Mouse (Mus musculus) layer of hippocampus, adult 8-10 months (tissue): ENCODE data around the gene Gimap8. TPM values are rescaled to one million over a fixed set of nuclear protein-coding genes. Genes with fewer than 3 reads are reported as not detected.
"Not testable (repeated sequence)": the region's sequence is repeated elsewhere in the genome, so short reads cannot be mapped to it uniquely, and the experiment has no call there.

Source experiments
- DNase-seq, 2 experiments: peaks; one replicate each; pipeline ENCODE4 v3.0.0; 2022; ENCODE audit warnings: low spot score in 2 of 2
- total RNA-seq, 4 experiments: library from RNA; stranded (reverse); gene quantifications; 2 replicates each; pipeline ENCODE4 v1.2.4; 2022

Gimap8 gene
- total RNA-seq = 1 to 10 TPM in 1 of 4 experiments, under 1 TPM in 3; 0.56 to 1.1 (median 0.89) TPM

DNA sequence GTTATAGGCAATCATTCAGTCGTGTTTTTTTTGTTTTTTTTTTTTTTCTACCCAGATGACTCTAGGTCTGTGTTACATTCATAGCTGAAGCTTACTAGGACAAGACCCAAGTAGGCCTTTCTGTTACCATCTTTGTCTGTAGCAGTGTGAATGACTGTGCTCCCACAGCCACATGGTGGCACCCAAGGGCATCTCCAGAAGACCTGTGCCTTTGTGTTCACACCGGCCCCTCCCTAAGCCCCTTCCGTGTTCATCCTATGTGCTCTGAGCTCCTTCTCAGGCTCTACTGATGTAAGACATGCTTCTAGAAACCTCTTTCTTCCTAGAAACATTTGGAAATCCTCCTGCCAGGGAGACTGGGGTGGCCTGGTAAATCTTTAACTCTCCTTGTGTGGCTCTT lies at the start of gene Gimap8:
Gimap8 (plus strand) TSS at position 240 of the 400 bp plus-strand sequence.
- no peak for DNase-seq

DNA sequence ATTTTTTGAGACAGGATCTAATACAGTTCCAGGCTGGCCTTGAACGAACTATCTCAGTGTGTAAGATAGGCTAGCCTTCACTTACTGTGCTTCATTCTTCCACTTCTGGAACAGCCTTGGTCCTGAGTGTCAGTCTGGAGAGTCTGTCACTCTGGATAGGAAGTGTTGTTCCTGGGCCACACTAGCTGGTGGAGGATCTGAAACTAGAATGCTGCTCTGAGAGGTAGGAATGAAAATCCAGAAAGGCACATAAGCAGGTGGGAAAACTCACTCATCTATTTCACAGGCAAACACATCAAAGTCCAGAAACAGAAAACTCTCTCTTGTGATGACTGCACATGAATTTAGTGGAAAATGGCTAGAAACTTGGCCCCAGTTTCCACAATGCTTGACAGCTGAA lies 46.4 kb upstream of the Gimap8 start:
- DNase-seq = no peak

DNA sequence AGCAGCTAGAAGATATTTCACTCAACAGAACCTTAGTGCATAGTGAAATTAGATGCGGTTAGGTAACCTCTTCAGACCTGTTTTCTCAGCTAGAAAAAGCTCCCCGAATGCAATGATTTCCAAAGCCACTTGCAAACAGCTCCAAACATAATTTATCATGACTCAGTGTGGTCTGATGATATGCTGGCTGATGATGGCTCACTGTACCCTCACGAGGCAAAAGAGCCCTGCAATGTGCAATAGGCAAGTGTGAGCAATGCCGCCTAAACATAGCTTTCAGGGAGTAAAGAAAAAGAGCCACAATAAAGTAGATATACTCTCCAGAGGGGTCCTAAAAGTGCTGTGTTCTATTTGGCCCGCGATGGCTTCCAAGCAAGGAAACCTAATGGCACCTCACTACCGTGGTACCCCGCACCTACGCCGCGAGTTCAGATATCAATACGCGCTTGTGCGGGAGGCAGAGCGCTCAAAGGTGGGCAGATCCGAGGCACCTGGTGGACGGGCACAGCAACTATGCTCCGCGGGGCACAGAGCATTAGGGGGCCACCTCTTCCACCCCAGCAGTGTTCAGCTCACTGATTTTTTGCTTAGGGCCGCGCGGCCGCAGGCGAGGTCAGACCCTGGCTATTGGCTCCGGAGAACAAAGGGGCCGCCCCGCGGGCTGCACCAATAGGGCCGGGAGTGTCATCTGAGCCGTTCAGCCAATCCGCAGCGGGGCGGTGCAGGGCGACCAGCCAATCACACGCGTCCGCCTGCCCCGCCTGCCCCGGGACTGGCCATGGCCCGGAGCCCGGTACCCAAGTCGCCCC lies 45.6 kb upstream of the Gimap8 start, which contains the start of gene Zfp775:
Zfp775 (plus strand) TSS at position 793 of the 809 bp plus-strand sequence.
- DNase-seq = peak; percentile 94 to 96

DNA sequence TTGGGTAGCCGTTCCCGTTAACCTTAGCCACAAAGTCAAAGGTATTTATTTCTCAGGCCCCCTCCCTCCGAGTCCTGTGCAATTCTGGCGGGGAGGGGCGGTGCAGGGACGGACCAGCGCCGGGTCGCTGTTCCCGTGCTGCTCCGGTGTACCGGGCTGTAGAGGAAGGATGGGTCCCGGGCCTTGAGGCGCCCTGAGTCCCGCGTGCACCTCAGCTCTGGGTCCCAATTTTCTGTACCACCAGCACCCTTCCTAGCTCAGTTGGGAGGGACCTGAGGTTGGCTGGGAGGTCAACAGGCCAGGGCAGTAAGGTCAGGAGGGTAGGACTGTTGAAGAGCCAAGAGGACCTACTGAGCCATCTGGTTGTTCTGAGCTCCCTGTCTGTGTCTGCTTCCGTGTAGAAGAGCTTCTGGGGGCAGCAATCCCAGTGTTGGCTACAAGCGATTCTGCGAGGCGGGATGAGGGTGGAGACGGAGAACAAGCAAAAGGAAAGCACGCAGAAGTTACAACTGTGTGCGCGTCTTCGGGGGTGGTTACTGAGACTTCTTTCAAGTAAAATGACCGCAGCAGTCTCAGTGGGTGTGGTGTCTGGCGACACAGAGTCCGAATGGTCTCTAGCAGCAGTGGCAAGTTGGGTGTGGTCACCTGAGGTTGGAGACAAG lies 44.8 kb upstream of the Gimap8 start:
- DNase-seq = no peak

DNA sequence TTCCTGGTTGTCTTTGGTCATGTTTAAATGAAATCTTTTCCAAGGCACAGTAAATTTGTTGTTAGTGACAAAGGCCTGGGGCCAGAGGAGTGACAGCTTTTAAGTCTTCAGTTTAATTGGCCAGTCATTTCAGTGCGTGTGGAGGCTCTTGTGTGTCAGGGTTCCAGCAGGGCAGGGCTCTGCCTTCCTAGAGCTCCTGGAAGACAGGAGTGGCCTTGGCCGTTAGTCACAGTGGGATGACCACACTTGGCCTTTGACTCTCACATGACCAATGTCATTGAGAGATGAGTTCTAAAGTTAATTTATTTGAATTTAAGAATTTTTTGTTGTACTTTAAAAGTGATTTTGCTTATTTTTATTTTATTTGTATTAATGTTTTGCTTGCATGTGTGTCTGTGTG lies 38.9 kb upstream of the Gimap8 start:
- DNase-seq = no peak

DNA sequence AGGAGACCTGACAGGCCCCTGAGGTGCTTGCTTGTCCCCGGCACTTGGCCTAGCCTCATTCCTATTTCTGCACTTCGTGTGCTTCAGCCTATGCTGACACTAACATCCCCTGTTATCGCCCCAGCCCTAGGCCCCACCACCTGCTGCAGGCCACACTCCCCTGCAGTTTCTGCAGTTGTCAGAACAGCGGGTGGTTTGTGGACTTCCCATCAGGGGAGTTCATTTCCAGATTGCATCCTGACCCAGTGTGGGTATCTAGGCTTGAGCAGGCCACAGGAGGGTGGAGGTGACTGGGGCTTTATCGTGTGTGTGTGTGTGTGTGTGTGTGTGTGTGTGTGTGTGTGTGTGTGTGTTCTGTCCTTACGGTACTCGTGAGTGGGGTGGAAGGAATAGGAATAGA lies 37.5 kb upstream of the Gimap8 start:
- no peak for DNase-seq

DNA sequence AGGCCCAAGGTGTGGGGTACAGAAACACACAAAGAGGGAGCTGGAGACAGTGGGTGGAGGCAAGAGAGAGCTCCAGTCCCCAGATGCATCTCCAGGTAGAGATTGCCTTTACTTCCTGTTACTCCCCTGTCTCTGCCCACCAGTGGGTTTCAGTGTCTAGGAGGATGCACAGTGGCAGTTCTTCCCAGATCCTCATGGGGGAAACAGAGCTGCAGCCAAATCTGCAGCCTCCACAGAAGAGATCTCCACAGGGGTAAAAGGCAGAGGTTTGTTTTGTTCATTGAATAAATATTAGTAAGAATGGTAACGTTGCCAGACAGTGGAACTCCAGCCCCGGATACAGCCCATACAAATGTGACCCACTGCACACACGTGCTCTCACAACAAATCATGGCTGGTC lies 36.4 kb upstream of the Gimap8 start:
- DNase-seq = no peak

DNA sequence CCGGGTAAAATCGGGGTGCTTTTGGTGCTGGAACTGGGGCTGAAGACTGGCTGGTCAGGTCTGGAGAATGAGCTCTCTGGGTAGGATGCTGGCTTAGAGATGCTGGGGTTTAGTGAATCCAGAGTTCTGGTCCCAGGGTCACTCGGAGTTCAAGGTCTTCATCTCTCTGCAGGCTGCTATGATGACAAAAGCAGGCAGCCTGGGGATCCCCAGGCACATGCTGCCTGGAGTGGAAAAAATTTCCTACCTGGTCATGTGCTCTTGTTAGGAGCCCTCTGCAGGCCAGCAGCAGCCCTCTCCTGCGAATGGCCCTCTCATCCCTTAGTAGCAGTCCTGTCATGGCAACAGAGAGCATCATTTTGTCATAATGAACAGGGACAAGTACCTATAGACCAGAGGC lies 33.6 kb upstream of the Gimap8 start:
- no peak for DNase-seq

DNA sequence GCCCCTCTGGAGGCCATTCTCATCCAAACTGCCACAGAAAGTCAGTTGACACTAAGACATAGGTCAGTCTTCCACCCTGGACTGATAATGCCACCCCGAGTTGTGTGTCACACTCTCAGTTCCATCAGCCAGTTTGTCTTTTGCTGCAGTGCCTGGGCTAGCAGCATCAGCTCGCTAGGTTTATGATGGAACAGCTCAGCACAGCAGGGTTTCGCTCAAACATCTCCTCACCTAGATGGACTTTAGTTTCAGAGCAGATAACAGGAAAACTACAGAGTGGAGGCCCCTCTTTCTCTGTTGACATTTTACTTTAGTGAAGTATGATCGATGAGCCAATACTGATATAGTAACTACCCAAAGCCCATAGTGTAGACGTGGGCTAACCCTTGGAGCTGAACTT lies 32.3 kb upstream of the Gimap8 start:
- no peak for DNase-seq

DNA sequence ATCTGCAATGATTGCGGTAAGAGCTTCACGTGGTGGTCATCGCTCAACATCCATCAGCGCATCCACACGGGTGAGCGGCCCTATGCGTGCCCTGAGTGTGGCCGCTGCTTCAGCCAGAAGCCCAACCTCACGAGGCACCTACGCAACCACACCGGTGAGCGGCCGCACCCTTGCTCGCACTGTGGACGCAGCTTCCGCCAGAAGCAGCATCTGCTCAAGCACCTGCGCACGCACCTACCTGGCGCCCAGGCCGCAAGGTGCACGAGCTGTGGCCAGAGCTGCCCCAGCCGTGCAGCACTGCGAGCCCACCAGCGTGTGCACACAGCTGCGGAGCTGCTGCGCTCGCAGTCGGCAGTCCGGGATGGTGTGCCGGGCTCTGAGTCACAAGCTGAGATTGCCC lies 27.0 kb upstream of the Gimap8 start:
- DNase-seq = no peak

DNA sequence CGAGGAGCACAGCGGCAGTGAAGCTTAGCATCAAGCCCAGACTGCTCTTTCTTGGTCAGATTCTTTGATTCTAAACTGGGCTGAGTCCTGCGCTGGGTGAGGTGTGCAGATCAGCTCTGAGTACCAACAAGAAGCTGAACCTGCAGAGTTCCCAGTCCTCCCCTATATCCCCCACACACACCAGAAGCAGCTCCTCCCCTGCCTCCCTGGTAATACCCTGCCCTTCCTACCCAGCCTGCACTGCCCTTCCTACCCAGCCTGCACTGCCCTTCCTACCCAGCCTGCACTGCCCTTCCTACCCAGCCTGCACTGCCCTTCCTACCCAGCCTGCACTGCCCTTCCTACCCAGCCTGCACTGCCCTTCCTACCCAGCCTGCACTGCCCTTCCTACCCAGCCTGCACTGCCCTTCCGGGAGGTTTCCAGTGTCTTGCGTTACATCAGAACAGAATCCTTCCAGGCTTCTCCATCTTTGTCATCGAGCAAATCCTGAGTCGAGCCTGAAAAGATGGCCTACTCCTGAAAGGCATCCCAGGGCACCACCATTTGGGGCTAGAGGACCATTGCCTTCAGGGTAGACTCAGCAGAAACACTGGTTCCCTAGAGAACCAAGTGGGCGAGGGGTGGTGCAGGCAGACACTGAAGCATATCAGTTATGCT lies 24.7 kb upstream of the Gimap8 start:
- not testable (repeated sequence) for DNase-seq

DNA sequence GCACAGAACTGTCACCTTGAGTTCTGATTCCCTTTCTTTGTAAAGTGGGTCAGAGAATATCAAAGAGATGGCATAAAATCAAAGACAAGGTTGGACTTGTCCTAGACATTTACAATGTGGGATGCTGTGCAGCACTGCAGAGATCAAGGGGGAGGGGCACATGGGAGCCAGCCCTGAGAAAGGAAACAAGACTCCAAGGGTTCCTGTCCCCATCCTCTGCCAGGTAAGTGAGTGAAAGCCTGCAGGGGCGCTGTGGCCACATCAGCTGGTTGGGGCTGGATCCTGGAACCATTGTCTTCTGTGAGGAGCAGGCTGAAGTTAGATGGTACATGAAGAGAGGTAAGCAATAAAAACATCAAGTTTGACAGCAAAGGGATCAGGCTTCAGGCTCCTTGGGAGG lies 23.6 kb upstream of the Gimap8 start:
- DNase-seq = no peak

DNA sequence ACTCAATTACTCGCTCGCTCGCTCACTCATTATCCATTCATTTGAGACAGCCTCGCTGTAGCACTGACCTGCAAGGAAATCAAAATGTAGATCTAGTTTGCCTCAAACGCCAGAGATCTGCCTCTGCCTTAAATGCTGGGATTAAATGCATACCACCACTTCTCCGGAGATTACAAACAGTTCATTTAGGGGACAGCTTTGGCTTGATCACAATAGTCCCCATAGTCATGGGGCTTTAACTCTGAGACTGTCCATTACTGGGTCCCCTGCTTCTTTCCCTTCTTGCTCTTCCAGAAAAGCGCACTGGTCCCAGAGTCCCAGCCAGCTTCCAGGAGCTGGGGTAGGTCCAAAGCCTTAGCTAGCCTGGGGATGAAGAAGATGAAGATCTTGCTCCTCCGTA lies 20.6 kb upstream of the Gimap8 start, which contains the start of gene AI854703:
AI854703 (plus strand) TSS at position 301 of the 400 bp plus-strand sequence.
- DNase-seq = no peak

DNA sequence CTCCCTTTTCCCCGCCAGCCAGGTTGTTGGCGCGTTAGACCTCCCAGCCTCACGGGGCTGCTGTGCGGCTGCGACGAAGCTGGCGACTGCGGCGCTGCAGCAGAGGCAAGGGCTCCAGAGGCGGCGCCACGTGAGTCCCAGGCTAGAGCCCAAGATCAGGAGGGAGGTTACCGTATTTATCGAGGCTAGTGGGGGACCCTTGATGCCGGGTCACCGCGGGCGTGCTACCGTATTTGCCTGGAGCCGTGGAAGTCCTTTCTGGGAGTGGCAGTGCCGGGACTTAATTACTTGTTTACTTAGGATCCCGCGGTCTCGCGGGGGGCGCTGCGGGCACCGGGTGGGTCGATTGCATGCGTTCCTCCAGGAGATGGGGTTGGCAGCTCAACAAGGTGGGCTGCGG lies 20.1 kb upstream of the Gimap8 start:
- peak; percentile 51 to 65 for DNase-seq

DNA sequence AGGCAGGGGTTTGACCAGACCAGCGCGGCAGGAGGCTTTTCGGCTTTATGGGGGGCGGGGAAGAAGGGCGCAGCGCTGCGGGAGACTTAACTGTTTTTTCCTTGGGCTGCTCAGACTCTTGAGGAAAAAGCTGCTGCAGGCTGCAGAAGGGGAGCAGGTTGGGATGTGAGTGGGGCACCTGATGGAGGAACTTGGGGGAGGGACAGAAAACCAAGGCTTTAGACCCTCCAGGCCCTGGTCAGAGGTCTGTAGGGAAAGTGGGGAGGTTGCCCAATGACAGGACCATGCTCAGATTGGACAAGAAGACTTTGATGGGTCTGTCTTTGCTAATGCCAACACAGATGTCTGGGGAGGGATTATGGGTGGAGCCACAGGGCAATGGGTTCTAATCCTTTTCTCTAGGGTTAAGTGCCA lies 19.5 kb upstream of the Gimap8 start:
- DNase-seq = no peak

DNA sequence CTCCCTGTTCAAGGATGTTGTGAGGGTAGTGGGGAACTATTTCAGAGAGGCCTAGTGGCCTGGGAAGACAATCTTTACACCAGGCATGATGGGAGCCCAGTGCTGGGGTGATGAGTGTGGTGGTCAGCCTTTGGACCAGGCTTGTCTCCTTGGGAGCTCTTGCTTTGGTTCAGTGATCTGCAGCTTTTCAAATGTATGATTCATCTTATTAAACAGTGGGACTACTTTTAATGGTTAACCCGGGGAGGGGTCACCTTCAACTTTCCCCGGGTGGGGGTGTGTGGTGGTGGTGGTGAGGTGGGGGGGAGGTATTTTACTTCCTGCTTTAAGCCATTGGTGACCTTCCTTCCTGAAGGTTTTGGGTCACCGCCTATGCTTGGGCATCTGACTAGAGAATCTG lies 18.7 kb upstream of the Gimap8 start:
- no peak for DNase-seq

DNA sequence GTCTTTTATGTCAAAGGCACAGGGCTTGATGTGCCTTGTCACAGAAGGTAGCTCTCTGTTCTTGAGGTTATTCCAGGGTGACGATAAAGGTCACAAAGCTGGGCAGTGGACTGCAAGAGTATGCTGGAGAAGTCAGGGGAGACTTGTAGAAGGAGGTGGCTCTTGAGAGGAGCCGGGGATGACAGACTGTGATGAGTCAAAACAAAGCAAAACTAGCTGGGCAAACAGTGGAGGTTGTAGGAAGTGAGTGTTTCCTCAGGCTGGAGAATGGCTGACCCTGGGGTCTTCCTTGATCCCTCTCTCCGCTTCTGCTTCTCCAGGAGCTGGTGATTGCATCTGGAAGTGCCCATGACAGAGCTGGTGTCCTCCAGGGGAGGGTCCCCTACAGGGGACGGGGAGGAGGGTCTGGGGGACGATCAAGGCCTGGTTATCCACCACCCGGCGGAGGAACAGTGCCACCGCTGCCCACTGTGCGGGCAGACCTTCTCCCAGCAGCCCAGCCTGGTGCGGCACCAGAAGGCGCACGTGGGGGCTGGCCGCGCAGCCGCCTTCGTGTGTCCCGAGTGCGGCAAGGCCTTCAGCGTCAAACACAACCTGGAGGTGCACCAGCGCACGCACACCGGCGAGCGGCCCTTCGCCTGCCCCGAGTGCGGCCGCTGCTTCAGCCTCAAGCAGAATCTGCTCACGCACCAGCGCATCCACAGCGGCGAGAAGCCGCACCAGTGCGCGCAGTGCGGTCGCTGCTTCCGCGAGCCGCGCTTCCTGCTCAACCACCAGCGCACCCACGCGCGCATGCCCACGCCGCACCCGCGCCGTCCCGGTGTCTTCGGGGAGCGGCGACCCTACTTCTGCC lies 18.0 kb upstream of the Gimap8 start:
- peak in 1 of 2 experiments; percentile 50 for DNase-seq

DNA sequence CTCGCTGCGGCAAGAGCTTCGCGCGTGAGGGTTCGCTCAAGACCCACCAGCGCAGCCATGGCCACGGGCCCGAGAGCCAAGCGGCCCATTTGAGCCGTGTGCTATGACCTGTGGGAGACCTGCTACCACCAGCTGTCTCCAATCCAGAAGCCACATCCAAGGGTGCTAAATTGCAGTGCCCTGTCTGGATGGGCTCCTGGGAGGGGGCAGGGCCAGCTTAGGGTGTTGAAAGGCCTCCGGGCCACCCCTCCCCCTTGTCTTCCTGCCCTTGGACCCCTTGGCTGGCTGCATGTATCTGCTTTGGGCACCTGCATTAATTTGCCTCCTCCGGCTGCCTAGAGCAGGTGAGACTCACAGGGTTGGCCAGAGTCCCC lies 17.4 kb upstream of the Gimap8 start:
- DNase-seq = no peak

DNA sequence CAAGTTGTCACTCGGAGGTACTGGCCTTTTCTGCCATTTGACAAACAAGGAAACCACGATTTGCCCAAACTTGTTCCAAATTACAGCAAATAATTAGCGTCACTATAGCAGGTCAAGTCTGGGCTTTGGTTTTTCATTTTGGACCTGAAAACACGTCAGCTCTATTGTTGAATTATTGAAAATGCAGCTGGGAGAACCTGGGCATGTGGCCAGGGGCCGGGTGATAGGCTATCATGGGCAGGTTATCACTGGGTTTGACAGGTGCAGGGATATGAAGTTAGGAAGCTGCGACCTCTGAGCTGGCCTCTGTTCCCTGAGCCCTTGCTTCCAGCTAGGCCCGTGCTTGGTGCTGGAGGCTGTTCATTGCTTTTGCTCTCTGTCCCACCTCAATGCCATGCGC lies 16.2 kb upstream of the Gimap8 start:
- no peak for DNase-seq

DNA sequence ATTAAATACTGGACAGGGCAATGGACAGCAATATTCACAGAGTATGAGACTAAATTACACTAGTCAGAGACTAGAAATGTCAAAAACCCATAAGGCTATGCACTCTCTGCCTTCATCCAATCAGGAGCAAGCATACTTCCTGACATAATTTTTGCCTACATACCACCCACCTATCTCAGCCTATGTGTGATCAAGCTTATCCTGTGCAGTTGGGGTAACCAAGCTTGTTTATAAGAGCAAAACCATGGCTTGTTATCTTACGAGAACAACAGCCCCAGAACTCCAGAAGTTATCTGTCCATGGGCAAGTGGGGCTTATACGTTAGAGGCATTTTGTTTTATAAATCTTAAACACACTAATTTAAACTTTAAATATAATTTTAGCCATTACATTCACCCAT lies 11.9 kb upstream of the Gimap8 start:
- no peak for DNase-seq

DNA sequence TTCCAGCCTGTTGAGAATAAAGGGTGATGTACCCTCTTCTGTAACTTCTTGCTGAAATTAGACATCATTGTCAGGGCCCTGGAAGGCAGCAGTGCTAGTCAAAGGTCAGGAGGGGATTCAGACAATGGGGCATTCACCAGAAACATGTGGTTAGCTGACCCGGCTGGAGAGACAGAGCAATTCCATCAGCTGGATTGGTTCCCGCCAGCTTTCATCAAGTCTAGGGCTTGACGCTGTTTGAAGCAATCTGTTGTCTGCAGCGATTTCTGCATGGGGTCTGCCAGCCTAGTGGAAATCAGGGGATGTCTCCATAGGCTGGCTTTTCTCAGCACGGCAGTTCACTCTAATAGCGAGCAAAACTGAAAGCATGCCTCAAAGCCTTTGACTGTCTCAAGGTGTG lies 10.5 kb upstream of the Gimap8 start:
- no peak for DNase-seq
